In genomic region chr11:62494754-62495275, GRCm38 (mm10) we compare ENCODE assay signal across 8 mouse cellular contexts. TPM values are rescaled to one million over a fixed set of nuclear protein-coding genes. Genes with fewer than 3 reads are reported as not detected.
DNase-seq lines count a peak whose midpoint lies in the region; ATAC-seq lines count a peak whose summit lies in the region.

No protein-coding gene starts in this region.

- H3K9me3 ChIP-seq in embryonic facial prominence, embryonic 12.5 days: no peaks in the 10 kb centered on the region
- no peaks in the 10 kb centered on the region for H3K9me3 ChIP-seq in heart, embryonic 14.5 days (ENCODE audit: control insufficient read depth, low read length)
- H3K9me3 ChIP-seq in lung, embryonic 16.5 days (ENCODE audit: control insufficient read depth, low read length): no peaks in the 10 kb centered on the region

- DNase-seq in 416B (ENCODE audit: low read depth) (peak; percentile 94), MN1 (ENCODE audit: low spot score) (peak; percentile 53)
- DNase-seq in kidney, postnatal 36 days: peak; percentile 91 to 95
- DNase-seq in right cerebral cortex, postnatal 36 days (ENCODE audit: low spot score in 2 of 2): peak; percentile 11 to 29
- DNase-seq in cerebellum, adult 8-10 months: no peak

- no peak overlapping the region for H3K9ac ChIP-seq in embryonic facial prominence, embryonic 12.5 days
- peak overlapping the region; percentile 39 for H3K9ac ChIP-seq in heart, embryonic 14.5 days (ENCODE audit: low read length)
- H3K9ac ChIP-seq in lung, embryonic 16.5 days (ENCODE audit: low read length): peak overlapping the region; percentile 35

- 0 out of 2 replicates have a peak overlapping the region, but pooled peaks have one; percentile 13 for H3K4me2 ChIP-seq in embryonic facial prominence, embryonic 12.5 days (replicated peaks)
- H3K4me2 ChIP-seq in heart, embryonic 14.5 days (ENCODE audit: low read length): peak overlapping the region; percentile 28; the same call in 1 of the 2 replicates
- peak overlapping the region; percentile 30; the same call in 1 of the 2 replicates for H3K4me2 ChIP-seq in lung, embryonic 16.5 days (ENCODE audit: low read depth, low read length)

- no peak overlapping the region for H3K4me3 ChIP-seq in embryonic facial prominence, embryonic 12.5 days
- no peak overlapping the region for H3K4me3 ChIP-seq in heart, embryonic 14.5 days (ENCODE audit: control insufficient read depth in 1 of 2, insufficient read depth in 1 of 2, low read depth in 1 of 2, low read length in 2 of 2)
- H3K4me3 ChIP-seq in lung, embryonic 16.5 days (ENCODE audit: low read length): no peak overlapping the region

- no peaks in the 10 kb centered on the region for H3K27me3 ChIP-seq in embryonic facial prominence, embryonic 12.5 days
- no peaks in the 10 kb centered on the region for H3K27me3 ChIP-seq in heart, embryonic 14.5 days (ENCODE audit: control insufficient read depth, insufficient read depth, low read length)
- no peaks in the 10 kb centered on the region for H3K27me3 ChIP-seq in lung, embryonic 16.5 days (ENCODE audit: control insufficient read depth, insufficient read depth, low read depth, low read length)

- ATAC-seq in embryonic facial prominence, embryonic 12.5 days (ENCODE audit: insufficient number of reproducible peaks, insufficient read depth, low FRiP score, low TSS enrichment): peak; percentile 69; the same call in 1 of the 2 replicates
- ATAC-seq in heart, embryonic 14.5 days (ENCODE audit: insufficient number of reproducible peaks, insufficient read depth, low FRiP score, low read depth): peak; percentile 43
- peak; percentile 89 for ATAC-seq in lung, embryonic 16.5 days (ENCODE audit: low read depth)

- H3K36me3 ChIP-seq in embryonic facial prominence, embryonic 12.5 days: no peaks in the 10 kb centered on the region
- H3K36me3 ChIP-seq in heart, embryonic 14.5 days (ENCODE audit: control insufficient read depth, insufficient read depth, low read length): no peaks in the 10 kb centered on the region
- H3K36me3 ChIP-seq in lung, embryonic 16.5 days (ENCODE audit: control insufficient read depth, insufficient read depth, low read length): no peaks in the 10 kb centered on the region

- H3K27ac ChIP-seq in embryonic facial prominence, embryonic 12.5 days: peak overlapping the region; percentile 71; the same call in 1 of the 2 replicates
- peak overlapping the region; percentile 78 to 82 for H3K27ac ChIP-seq in heart, embryonic 14.5 days (replicated peaks in 1 of 2; ENCODE audit: control insufficient read depth in 1 of 2, insufficient read depth in 1 of 2, low read depth in 2 of 2, low read length in 2 of 2)
- H3K27ac ChIP-seq in lung, embryonic 16.5 days (ENCODE audit: low read length): peak overlapping the region; percentile 96

- 3% methylated on average over 6 of the region's 6 CpGs for WGBS in embryonic facial prominence, embryonic 12.5 days
- 9% methylated on average over 6 of the region's 6 CpGs for WGBS in heart, embryonic 14.5 days
- WGBS in lung, embryonic 16.5 days: 2% methylated on average over 6 of the region's 6 CpGs

- peaks cover 13% of the 10 kb centered on the region for H3K4me1 ChIP-seq in embryonic facial prominence, embryonic 12.5 days
- H3K4me1 ChIP-seq in heart, embryonic 14.5 days (ENCODE audit: control insufficient read depth in 2 of 2, insufficient read depth in 2 of 2, low read length in 2 of 2): peaks cover 13 to 21% of the 10 kb centered on the region in 2 experiments
- H3K4me1 ChIP-seq in lung, embryonic 16.5 days (replicated peaks; ENCODE audit: control insufficient read depth, insufficient read depth, low read length): peaks cover 19% of the 10 kb centered on the region

RNA-seq across cellular contexts. Expression of gene Ncor1, which starts 36.5 kb away (rescaled TPM):
- 187 and 199 TPM in 2 replicates for polyA plus RNA-seq in embryonic facial prominence, embryonic 12.5 days (2016; fragmentation: Nextera tagmentation; extraction: Ambion mirVana)
- 141 and 150 TPM in 2 replicates for polyA plus RNA-seq in heart, embryonic 14.5 days (2014; fragmentation: Nextera tagmentation; extraction: Ambion mirVana)
- 55.8 and 65.8 TPM in 2 replicates for polyA plus RNA-seq in lung, embryonic 16.5 days (2015; fragmentation: Nextera tagmentation; extraction: Ambion mirVana)

RNA-seq across cellular contexts. Expression of gene Pigl, which starts 36.6 kb away (rescaled TPM):
- 10.5 and 11.0 TPM in 2 replicates for polyA plus RNA-seq in embryonic facial prominence, embryonic 12.5 days (2016; fragmentation: Nextera tagmentation; extraction: Ambion mirVana)
- polyA plus RNA-seq in heart, embryonic 14.5 days (2014; fragmentation: Nextera tagmentation; extraction: Ambion mirVana): 7.4 and 8.3 TPM in 2 replicates
- polyA plus RNA-seq in lung, embryonic 16.5 days (2015; fragmentation: Nextera tagmentation; extraction: Ambion mirVana): 9.3 and 10.5 TPM in 2 replicates

RNA-seq across cellular contexts. Expression of gene Cenpv, which starts 44.2 kb away (rescaled TPM):
- 47.1 and 48.1 TPM in 2 replicates for polyA plus RNA-seq in embryonic facial prominence, embryonic 12.5 days (2016; fragmentation: Nextera tagmentation; extraction: Ambion mirVana)
- 29.8 and 37.7 TPM in 2 replicates for polyA plus RNA-seq in heart, embryonic 14.5 days (2014; fragmentation: Nextera tagmentation; extraction: Ambion mirVana)
- polyA plus RNA-seq in lung, embryonic 16.5 days (2015; fragmentation: Nextera tagmentation; extraction: Ambion mirVana): 7.9 and 9.0 TPM in 2 replicates

RNA-seq across cellular contexts. Expression of gene Ubb, which starts 56.2 kb away (rescaled TPM):
- 3,442 and 3,474 TPM in 2 replicates for polyA plus RNA-seq in embryonic facial prominence, embryonic 12.5 days (2016; fragmentation: Nextera tagmentation; extraction: Ambion mirVana)
- polyA plus RNA-seq in heart, embryonic 14.5 days (2014; fragmentation: Nextera tagmentation; extraction: Ambion mirVana): 2,716 and 2,876 TPM in 2 replicates
- 3,082 and 3,189 TPM in 2 replicates for polyA plus RNA-seq in lung, embryonic 16.5 days (2015; fragmentation: Nextera tagmentation; extraction: Ambion mirVana)
